Mouse (Mus musculus) myocyte (in vitro differentiated cells): ENCODE measurements at regions not wholly inside any gene's neighbourhood (a gene's known extent, or its start where the extent isn't known, plus 50 kb on each side); places are given as distances from the start of the nearest gene placed in this dataset.

Experiments
- H3K27me3 ChIP-seq: one replicate; pipeline ENCODE4 v1.6.1; 2011; ENCODE audit not compliant: control insufficient read depth, insufficient read depth, insufficient read length
- H3K36me3 ChIP-seq: one replicate; pipeline ENCODE4 v1.6.1; 2011; ENCODE audit not compliant: control insufficient read depth, insufficient read depth
- H3K4me2 ChIP-seq: one replicate; pipeline ENCODE4 v1.6.1; 2011; ENCODE audit warnings: low read depth, control low read depth
- H3K4me3 ChIP-seq: one replicate; pipeline ENCODE4 v1.5.1; 2011; ENCODE audit warnings: mild to moderate bottlenecking, control low read depth, moderate library complexity
- H3K79me2 ChIP-seq: one replicate; pipeline ENCODE4 v1.6.1; 2011; ENCODE audit not compliant: control insufficient read depth, insufficient read depth
- H3ac ChIP-seq: one replicate; pipeline ENCODE4 v1.6.1; 2011; ENCODE audit not compliant: control insufficient read depth, insufficient read length
- CEBPB ChIP-seq: IDR thresholded peaks from 2 replicates; pipeline ENCODE4 v1.6.1; 2011; ENCODE audit warnings: mild to moderate bottlenecking, moderate library complexity; ENCODE audit not compliant: poor library complexity, insufficient read depth, severe bottlenecking
- E2F4 ChIP-seq: IDR thresholded peaks from one replicate; pipeline ENCODE4 v1.6.1; 2011; ENCODE audit warnings: mild to moderate bottlenecking, control low read depth, moderate library complexity; ENCODE audit not compliant: insufficient read depth
- MAX ChIP-seq: IDR thresholded peaks from one replicate; pipeline ENCODE4 v1.6.1; 2011; ENCODE audit warnings: low read depth, mild to moderate bottlenecking, control low read depth
- MYOD1 ChIP-seq, 3 experiments: IDR thresholded peaks; one replicate each; pipeline ENCODE4 v1.6.1; 2011; ENCODE audit warnings: control low read depth in 2 of 3, low read depth in 2 of 3, mild to moderate bottlenecking in 2 of 3, moderate library complexity in 1 of 3; ENCODE audit not compliant: insufficient read length in 2 of 3, control insufficient read depth in 1 of 3
- MYOG ChIP-seq, 3 experiments: IDR thresholded peaks; one replicate each; pipeline ENCODE4 v1.6.1; 2011; ENCODE audit warnings: control low read depth in 2 of 3, low read depth in 2 of 3, mild to moderate bottlenecking in 2 of 3; ENCODE audit not compliant: insufficient read length in 2 of 3, control insufficient read depth in 1 of 3, insufficient read depth in 1 of 3
- POLR2A ChIP-seq: IDR thresholded peaks from one replicate; pipeline ENCODE4 v1.6.1; 2011; ENCODE audit warnings: low read depth, mild to moderate bottlenecking, control low read depth, moderate library complexity; ENCODE audit not compliant: insufficient read length
- POLR2AphosphoS2 ChIP-seq: IDR thresholded peaks from one replicate; pipeline ENCODE4 v1.6.1; 2011; ENCODE audit warnings: low read depth, control low read depth; ENCODE audit not compliant: insufficient read length
- REST ChIP-seq: IDR thresholded peaks from one replicate; pipeline ENCODE4 v1.6.1; 2011; ENCODE audit warnings: mild to moderate bottlenecking, control low read depth, moderate library complexity; ENCODE audit not compliant: insufficient read depth, insufficient read length
- SRF ChIP-seq: IDR thresholded peaks from one replicate; pipeline ENCODE4 v1.6.1; 2011; ENCODE audit warnings: low read depth; ENCODE audit not compliant: control insufficient read depth, insufficient read length
- TCF12 ChIP-seq: IDR thresholded peaks from one replicate; pipeline ENCODE4 v1.6.1; 2011; ENCODE audit warnings: mild to moderate bottlenecking, control low read depth; ENCODE audit not compliant: poor library complexity, insufficient read depth, severe bottlenecking
- TCF3 ChIP-seq: IDR thresholded peaks from one replicate; pipeline ENCODE4 v1.6.1; 2011; ENCODE audit warnings: low read depth, control low read depth; ENCODE audit not compliant: insufficient read length
- USF1 ChIP-seq: IDR thresholded peaks from one replicate; pipeline ENCODE4 v1.6.1; 2011; ENCODE audit warnings: low read depth, mild to moderate bottlenecking, control low read depth, moderate library complexity

DNA sequence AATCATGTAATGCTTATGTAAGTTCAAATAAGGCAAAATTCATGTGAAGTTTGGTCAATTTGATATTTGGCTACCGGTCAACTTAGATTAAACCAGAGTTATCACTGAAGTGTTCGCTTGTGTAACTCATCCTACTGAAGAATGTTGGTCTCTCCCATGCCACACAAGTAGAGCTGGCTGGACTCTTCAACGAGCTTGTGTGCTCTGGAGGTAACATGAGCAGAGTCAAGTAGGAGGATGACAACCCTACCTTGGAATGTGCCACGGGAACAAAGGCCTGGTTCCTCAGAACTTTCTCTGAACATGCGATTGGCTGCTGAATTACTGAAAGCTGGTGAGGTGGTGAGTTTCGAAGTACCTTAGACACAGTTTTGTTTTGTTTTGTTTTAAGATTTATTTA lies 190.5 kb upstream of the Lyplal1 start:
- Histone ChIP-seq H3K4me3 (no peak overlapping the region), H3K79me2 (no peaks in the 10 kb centered on the region), H3K27me3 (no peaks in the 10 kb centered on the region), H3K36me3 (no peaks in the 10 kb centered on the region), H3K4me2 (peak overlapping the region; percentile 16), H3ac (no peak overlapping the region)
- TF ChIP-seq CEBPB (no peak), TCF3 (no peak), MAX (no peak), MYOG (IDR thresholded peaks at IDR 0.05; ENCODE audit: control insufficient read depth in 1 of 3, insufficient read depth in 1 of 3, insufficient read length in 2 of 3, low read depth in 2 of 3) (no peak), E2F4 (no peak), MYOD1 (IDR thresholded peaks at IDR 0.05; ENCODE audit: control insufficient read depth in 1 of 3, insufficient read length in 2 of 3, low read depth in 2 of 3) (no peak), POLR2AphosphoS2 (no peak), USF1 (no peak), SRF (no peak), POLR2A (no peak), TCF12 (no peak), REST (no peak)

GRCm38 (mm10) chr1:186297464-186297863 lies 180.4 kb upstream of the Lyplal1 start:
- no peaks in the 10 kb centered on the region for H3K27me3 ChIP-seq
- H3ac ChIP-seq = no peak overlapping the region
- no peak for TF ChIP-seq TCF3
- TF ChIP-seq USF1 = no peak
- no peak for TF ChIP-seq POLR2A
- TF ChIP-seq SRF = no peak
- no peak for TF ChIP-seq POLR2AphosphoS2
- TF ChIP-seq MYOD1 (IDR thresholded peaks at IDR 0.05; ENCODE audit: control insufficient read depth in 1 of 3, insufficient read length in 2 of 3, low read depth in 2 of 3) = no peak
- TF ChIP-seq MAX = no peak
- no peak for TF ChIP-seq MYOG (IDR thresholded peaks at IDR 0.05; ENCODE audit: control insufficient read depth in 1 of 3, insufficient read depth in 1 of 3, insufficient read length in 2 of 3, low read depth in 2 of 3)
- TF ChIP-seq REST = no peak
- TF ChIP-seq CEBPB = no peak
- no peak for TF ChIP-seq E2F4
- TF ChIP-seq TCF12 = no peak
- H3K79me2 ChIP-seq = no peaks in the 10 kb centered on the region
- H3K4me3 ChIP-seq = no peak overlapping the region
- no peaks in the 10 kb centered on the region for H3K36me3 ChIP-seq
- no peak overlapping the region for H3K4me2 ChIP-seq

- H3K36me3 ChIP-seq = no peaks in the 10 kb centered on the region
- no peaks in the 10 kb centered on the region for H3K79me2 ChIP-seq
- no peak overlapping the region for H3K4me3 ChIP-seq
- H3K27me3 ChIP-seq = no peaks in the 10 kb centered on the region
- H3K4me2 ChIP-seq = no peak overlapping the region
- no peak for TF ChIP-seq MAX
- TF ChIP-seq MYOD1 (IDR thresholded peaks at IDR 0.05; ENCODE audit: control insufficient read depth in 1 of 3, insufficient read length in 2 of 3, low read depth in 2 of 3) = no peak
- no peak for TF ChIP-seq REST
- TF ChIP-seq USF1 = no peak
- no peak for TF ChIP-seq POLR2A
- no peak for TF ChIP-seq SRF
- no peak for TF ChIP-seq TCF12
- TF ChIP-seq MYOG (IDR thresholded peaks at IDR 0.05; ENCODE audit: control insufficient read depth in 1 of 3, insufficient read depth in 1 of 3, insufficient read length in 2 of 3, low read depth in 2 of 3) = no peak
- no peak for TF ChIP-seq POLR2AphosphoS2
- TF ChIP-seq CEBPB = no peak
- TF ChIP-seq E2F4 = no peak
- TF ChIP-seq TCF3 = no peak
- H3ac ChIP-seq = no peak overlapping the region
Observed at GRCm38 (mm10) chr1:186295201-186295600, 178.1 kb upstream of the Lyplal1 start.

DNA sequence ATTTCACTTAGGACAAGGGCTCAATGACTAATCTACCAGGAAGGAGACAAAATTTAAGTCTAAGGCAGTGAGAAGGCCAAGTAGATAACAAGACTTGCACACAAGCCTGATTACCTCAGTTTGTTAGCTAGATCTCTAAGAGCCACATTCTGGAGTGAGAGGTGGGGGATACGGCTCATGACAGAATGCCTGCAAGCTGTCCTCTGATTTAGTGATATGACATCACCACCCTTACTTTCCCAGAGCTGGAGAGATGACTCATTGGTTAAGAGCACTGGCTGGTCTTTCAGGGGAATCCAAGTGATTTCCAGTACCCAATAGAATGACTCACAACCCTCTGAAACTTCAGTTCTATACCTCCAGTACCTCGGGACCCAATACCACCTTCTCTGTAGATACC lies 177.5 kb upstream of the Lyplal1 start:
- TF ChIP-seq E2F4 (no peak), POLR2AphosphoS2 (no peak), MYOG (IDR thresholded peaks at IDR 0.05; ENCODE audit: control insufficient read depth in 1 of 3, insufficient read depth in 1 of 3, insufficient read length in 2 of 3, low read depth in 2 of 3) (no peak), REST (no peak), TCF3 (no peak), CEBPB (no peak), TCF12 (no peak), MYOD1 (IDR thresholded peaks at IDR 0.05; ENCODE audit: control insufficient read depth in 1 of 3, insufficient read length in 2 of 3, low read depth in 2 of 3) (no peak), POLR2A (no peak), SRF (no peak), USF1 (no peak), MAX (no peak)
- Histone ChIP-seq H3ac (no peak overlapping the region), H3K36me3 (no peaks in the 10 kb centered on the region), H3K27me3 (no peaks in the 10 kb centered on the region), H3K4me3 (no peak overlapping the region), H3K4me2 (peak overlapping the region; percentile 52), H3K79me2 (no peaks in the 10 kb centered on the region)

GRCm38 (mm10) chr1:186289117-186289516 lies 172.0 kb upstream of the Lyplal1 start:
- H3ac ChIP-seq = no peak overlapping the region
- no peaks in the 10 kb centered on the region for H3K27me3 ChIP-seq
- TF ChIP-seq POLR2AphosphoS2 = no peak
- no peaks in the 10 kb centered on the region for H3K36me3 ChIP-seq
- H3K4me2 ChIP-seq = no peak overlapping the region
- no peak overlapping the region for H3K4me3 ChIP-seq
- H3K79me2 ChIP-seq = no peaks in the 10 kb centered on the region
